Mouse (Mus musculus): Measurements from ENCODE around the gene Plpp7. TPM values are rescaled to one million over a fixed set of nuclear protein-coding genes. Genes with fewer than 3 reads are reported as not detected.

Plpp7 gene
- 8.0 and 9.5 TPM in 2 replicates for polyA plus RNA-seq (2012; rRNA removed)

DNA sequence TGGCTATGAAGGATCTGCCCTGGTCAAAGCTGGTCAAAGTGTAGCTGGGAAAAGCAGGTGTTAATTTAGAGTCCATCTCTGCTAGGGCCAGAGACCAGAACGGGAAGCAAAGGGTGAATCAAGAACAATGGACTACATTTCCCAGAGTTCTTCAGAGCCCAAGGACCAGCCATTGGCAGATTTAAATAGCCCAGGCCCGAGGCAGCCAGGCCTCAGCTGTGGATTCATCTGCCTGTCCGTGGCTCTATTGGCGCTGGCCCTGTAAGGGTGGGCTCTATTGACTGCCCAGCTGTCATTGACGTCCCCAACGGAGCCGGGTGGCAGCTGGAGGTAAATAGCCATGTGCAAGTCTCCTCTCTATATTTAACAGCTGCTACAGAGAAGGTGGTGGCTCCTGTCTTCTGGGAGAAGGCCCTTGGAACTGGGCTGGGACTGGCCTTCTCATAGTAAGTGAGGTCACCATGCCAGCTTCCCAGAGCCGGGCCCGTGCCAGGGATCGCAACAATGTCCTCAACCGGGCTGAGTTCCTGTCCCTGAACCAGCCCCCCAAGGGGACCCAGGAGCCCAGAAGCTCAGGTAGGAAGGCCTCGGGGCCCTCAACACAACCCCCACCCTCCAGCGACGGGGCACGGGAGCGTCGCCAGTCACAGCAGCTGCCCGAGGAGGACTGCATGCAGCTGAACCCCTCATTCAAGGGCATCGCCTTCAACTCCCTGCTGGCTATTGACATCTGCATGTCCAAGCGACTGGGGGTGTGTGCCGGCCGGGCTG is at the start of gene Plpp7:
Gene Plpp7, plus strand, starts transcription at position 178 of the 771 bp plus-strand sequence.
- WGBS, result 41% methylated on average over 22 of the region's 22 CpGs
- DNase-seq, result peak; percentile 39
- TF ChIP-seq POLR2A (IDR thresholded peaks at IDR 0.05; ENCODE audit: borderline replicate concordance, extremely low read depth, low read depth, low read length), result no peak
- no peak for TF ChIP-seq CTCF (IDR thresholded peaks at IDR 0.05; ENCODE audit: insufficient read depth, low read length)

DNA sequence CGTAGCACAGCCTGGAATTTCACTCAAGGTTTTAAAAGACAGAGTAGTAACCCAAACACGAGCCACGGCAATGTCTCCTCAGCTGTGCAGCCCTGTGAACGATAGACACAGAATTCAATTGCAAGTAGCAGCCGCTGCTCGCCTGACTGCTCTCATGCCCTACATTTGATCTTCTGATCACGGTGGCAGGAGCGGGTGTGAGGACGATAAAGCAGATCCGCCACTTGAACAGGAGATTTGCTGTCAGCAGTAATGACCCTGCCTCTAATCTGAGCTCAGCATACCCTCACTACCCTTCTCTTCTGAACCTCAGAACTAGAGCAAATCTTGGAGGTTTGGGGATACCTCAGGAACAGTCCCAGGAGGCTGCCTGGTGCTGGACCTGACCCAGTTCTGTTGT is 49.3 kb upstream of the Plpp7 start:
- WGBS, result 85% methylated on average over 10 of the region's 10 CpGs
- Histone ChIP-seq H3K4me3 (replicated peaks; ENCODE audit: extremely low read depth, low read depth, low read length) (no peak overlapping the region), H3K4me1 (ENCODE audit: control insufficient read depth, insufficient read depth, low read length) (no peaks in the 10 kb centered on the region)
- no peak for TF ChIP-seq CTCF (IDR thresholded peaks at IDR 0.05; ENCODE audit: insufficient read depth, low read length)
- no peak for TF ChIP-seq POLR2A (IDR thresholded peaks at IDR 0.05; ENCODE audit: borderline replicate concordance, extremely low read depth, low read depth, low read length)
- DNase-seq, result no peak

More for the DNA sequence above, at the start of gene Plpp7:
- Histone ChIP-seq H3K4me3 (replicated peaks; ENCODE audit: extremely low read depth, low read depth, low read length) (peak within 1 kb of the TSS; percentile 52), H3K4me1 (ENCODE audit: control insufficient read depth, insufficient read depth, low read length) (0 out of 2 replicates have a peak, but pooled peaks cover 2% of the 10 kb centered on the region)

GRCm38 (mm10) chr2:32047323-32047722 is 48.0 kb upstream of the Plpp7 start:
- Histone ChIP-seq H3K4me1 (ENCODE audit: control insufficient read depth, insufficient read depth, low read length) (no peaks in the 10 kb centered on the region), H3K4me3 (replicated peaks; ENCODE audit: extremely low read depth, low read depth, low read length) (no peak overlapping the region)
- TF ChIP-seq POLR2A (IDR thresholded peaks at IDR 0.05; ENCODE audit: borderline replicate concordance, extremely low read depth, low read depth, low read length) (no peak), CTCF (IDR thresholded peaks at IDR 0.05; ENCODE audit: insufficient read depth, low read length) (no peak)
- no peak for DNase-seq
- WGBS, result 79% methylated on average over 10 of the region's 10 CpGs

GRCm38 (mm10) chr2:32051791-32052190 is 43.5 kb upstream of the Plpp7 start:
- DNase-seq, result no peak
- no peak overlapping the region for H3K4me3 ChIP-seq (replicated peaks; ENCODE audit: extremely low read depth, low read depth, low read length)

DNA sequence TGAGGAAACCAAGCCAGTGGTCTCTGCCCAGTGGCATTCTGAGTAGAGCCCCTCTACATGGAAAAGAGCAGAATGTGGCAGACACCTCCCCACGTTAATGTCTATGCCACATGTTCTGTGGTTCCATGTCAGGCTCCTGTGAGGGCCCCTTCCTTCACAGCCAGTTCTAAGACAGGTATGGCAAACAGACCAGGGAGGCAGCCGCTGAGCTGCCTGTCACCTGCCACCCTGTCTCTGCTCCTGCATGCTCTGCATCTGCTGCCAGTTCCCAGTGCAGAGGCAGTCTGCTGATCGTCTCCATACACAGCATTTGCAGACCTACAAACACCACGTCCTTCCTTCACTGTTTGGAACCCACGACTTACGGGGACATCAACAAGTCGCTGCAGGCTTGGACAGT is 42.9 kb upstream of the Plpp7 start:
- no peak for DNase-seq
- no peak for TF ChIP-seq POLR2A (IDR thresholded peaks at IDR 0.05; ENCODE audit: borderline replicate concordance, extremely low read depth, low read depth, low read length)
- no peak for TF ChIP-seq CTCF (IDR thresholded peaks at IDR 0.05; ENCODE audit: insufficient read depth, low read length)
- Histone ChIP-seq H3K4me1 (ENCODE audit: control insufficient read depth, insufficient read depth, low read length) (no peaks in the 10 kb centered on the region), H3K4me3 (replicated peaks; ENCODE audit: extremely low read depth, low read depth, low read length) (no peak overlapping the region)
- 92% methylated on average over 7 of the region's 7 CpGs for WGBS

More at GRCm38 (mm10) chr2:32051791-32052190, 43.5 kb upstream of the Plpp7 start:
- H3K4me1 ChIP-seq (ENCODE audit: control insufficient read depth, insufficient read depth, low read length), result no peaks in the 10 kb centered on the region
- no peak for TF ChIP-seq CTCF (IDR thresholded peaks at IDR 0.05; ENCODE audit: insufficient read depth, low read length)
- no peak for TF ChIP-seq POLR2A (IDR thresholded peaks at IDR 0.05; ENCODE audit: borderline replicate concordance, extremely low read depth, low read depth, low read length)
- 84% methylated on average over 8 of the region's 8 CpGs for WGBS

DNA sequence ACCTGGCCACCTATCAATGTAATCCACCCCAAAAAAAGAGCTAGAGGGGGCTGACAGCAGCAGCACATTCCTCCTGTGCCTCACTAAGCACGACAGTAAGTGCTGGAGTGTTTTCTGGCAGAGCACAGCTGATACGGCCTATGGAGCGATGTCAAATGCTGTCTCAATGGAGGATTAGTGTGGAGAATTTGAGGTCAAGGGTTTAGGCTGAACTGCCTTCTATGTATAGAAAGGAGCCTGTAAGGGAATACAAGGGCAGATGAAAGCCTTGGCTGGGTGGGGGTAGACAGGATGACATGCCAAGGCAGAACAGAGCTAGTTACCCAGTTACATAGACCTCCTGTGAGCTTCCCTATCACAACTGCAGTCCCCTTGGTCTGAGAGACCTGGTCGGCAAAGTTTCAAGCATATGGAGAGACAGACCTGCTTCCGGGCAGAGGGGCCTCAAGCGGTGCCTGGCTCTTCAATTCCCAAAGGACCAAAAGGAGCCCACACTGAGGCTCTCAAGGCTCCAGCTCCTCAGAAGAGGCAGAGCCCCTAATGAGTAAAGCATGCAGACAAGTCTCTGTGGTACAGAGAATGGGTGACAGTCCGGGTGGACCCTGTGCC is 39.9 kb upstream of the Plpp7 start:
- no peaks in the 10 kb centered on the region for H3K4me1 ChIP-seq (ENCODE audit: control insufficient read depth, insufficient read depth, low read length)
- 68% methylated on average over 7 of the region's 7 CpGs for WGBS
- TF ChIP-seq POLR2A (IDR thresholded peaks at IDR 0.05; ENCODE audit: borderline replicate concordance, extremely low read depth, low read depth, low read length), result no peak
- no peak for TF ChIP-seq CTCF (IDR thresholded peaks at IDR 0.05; ENCODE audit: insufficient read depth, low read length)
- H3K4me3 ChIP-seq (replicated peaks; ENCODE audit: extremely low read depth, low read depth, low read length), result no peak overlapping the region
- no peak for DNase-seq

GRCm38 (mm10) chr2:32056524-32056923 is 38.8 kb upstream of the Plpp7 start:
- no peaks in the 10 kb centered on the region for H3K4me1 ChIP-seq (ENCODE audit: control insufficient read depth, insufficient read depth, low read length)
- no peak for TF ChIP-seq POLR2A (IDR thresholded peaks at IDR 0.05; ENCODE audit: borderline replicate concordance, extremely low read depth, low read depth, low read length)
- H3K4me3 ChIP-seq (replicated peaks; ENCODE audit: extremely low read depth, low read depth, low read length), result no peak overlapping the region
- 78% methylated on average over 10 of the region's 10 CpGs for WGBS
- DNase-seq, result no peak

DNA sequence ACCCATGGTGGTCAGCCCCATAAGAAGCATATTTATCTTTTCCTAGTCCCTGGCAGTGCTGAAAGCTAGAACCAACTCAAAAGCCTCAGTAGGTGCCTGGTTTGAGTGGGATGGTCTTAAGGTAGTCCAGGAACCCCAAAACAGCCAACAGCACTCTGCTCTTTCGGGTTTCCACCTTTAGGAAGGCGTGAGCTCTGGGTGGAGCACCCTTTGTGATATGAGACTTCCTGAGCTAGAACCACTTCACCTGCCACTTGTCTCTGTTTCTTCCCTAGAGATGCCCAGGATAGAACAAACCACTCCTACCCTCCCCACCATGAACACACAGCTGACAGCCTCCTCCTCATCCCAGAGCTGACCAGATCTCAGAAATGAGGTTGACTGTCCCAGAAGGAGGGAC is 38.0 kb upstream of the Plpp7 start:
- no peak overlapping the region for H3K4me3 ChIP-seq (replicated peaks; ENCODE audit: extremely low read depth, low read depth, low read length)

GRCm38 (mm10) chr2:32057794-32058193 is 37.5 kb upstream of the Plpp7 start:
- Histone ChIP-seq H3K4me1 (ENCODE audit: control insufficient read depth, insufficient read depth, low read length) (no peaks in the 10 kb centered on the region), H3K4me3 (replicated peaks; ENCODE audit: extremely low read depth, low read depth, low read length) (no peak overlapping the region)
- TF ChIP-seq CTCF (IDR thresholded peaks at IDR 0.05; ENCODE audit: insufficient read depth, low read length) (no peak), POLR2A (IDR thresholded peaks at IDR 0.05; ENCODE audit: borderline replicate concordance, extremely low read depth, low read depth, low read length) (no peak)
- 77% methylated on average over 4 of the region's 4 CpGs for WGBS
- no peak for DNase-seq

More for the DNA sequence above, 38.0 kb upstream of the Plpp7 start:
- H3K4me1 ChIP-seq (ENCODE audit: control insufficient read depth, insufficient read depth, low read length), result no peaks in the 10 kb centered on the region
- WGBS, result 58% methylated on average over 2 of the region's 2 CpGs
- no peak for DNase-seq
- TF ChIP-seq POLR2A (IDR thresholded peaks at IDR 0.05; ENCODE audit: borderline replicate concordance, extremely low read depth, low read depth, low read length), result no peak
- TF ChIP-seq CTCF (IDR thresholded peaks at IDR 0.05; ENCODE audit: insufficient read depth, low read length), result no peak

DNA sequence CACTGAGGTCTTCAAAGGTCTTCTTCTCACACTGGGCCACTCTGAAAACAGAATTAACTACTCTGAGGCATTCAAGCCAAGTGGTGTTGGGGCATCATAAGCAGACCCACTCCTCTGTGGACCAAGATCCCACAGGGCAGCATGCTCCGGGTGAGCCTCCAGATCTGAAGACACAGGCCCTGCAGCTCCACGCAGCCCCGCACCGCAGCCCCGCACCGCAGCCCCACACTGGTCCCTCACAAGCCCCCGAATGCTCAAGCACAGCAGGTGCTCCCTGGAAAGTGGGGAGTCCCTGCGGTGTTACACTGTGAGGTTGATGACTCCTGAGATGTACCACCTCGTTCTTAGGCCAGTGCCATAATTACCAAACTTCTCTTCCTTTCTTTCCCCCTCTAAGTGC is 37.1 kb upstream of the Plpp7 start:
- WGBS, result 86% methylated on average over 9 of the region's 9 CpGs
- DNase-seq, result no peak
- TF ChIP-seq POLR2A (IDR thresholded peaks at IDR 0.05; ENCODE audit: borderline replicate concordance, extremely low read depth, low read depth, low read length) (no peak), CTCF (IDR thresholded peaks at IDR 0.05; ENCODE audit: insufficient read depth, low read length) (no peak)
- Histone ChIP-seq H3K4me1 (ENCODE audit: control insufficient read depth, insufficient read depth, low read length) (no peaks in the 10 kb centered on the region), H3K4me3 (replicated peaks; ENCODE audit: extremely low read depth, low read depth, low read length) (no peak overlapping the region)

All from lung, adult 2 months (tissue).